Mouse (Mus musculus): ENCODE measurements around the gene Prkar1b. TPM values are rescaled to one million over a fixed set of nuclear protein-coding genes. Genes with fewer than 3 reads are reported as not detected.

The Prkar1b gene
- polyA plus RNA-seq (2014; fragmentation: Nextera tagmentation; extraction: Ambion mirVana), result 5.3 and 8.4 TPM in 2 replicates

DNA sequence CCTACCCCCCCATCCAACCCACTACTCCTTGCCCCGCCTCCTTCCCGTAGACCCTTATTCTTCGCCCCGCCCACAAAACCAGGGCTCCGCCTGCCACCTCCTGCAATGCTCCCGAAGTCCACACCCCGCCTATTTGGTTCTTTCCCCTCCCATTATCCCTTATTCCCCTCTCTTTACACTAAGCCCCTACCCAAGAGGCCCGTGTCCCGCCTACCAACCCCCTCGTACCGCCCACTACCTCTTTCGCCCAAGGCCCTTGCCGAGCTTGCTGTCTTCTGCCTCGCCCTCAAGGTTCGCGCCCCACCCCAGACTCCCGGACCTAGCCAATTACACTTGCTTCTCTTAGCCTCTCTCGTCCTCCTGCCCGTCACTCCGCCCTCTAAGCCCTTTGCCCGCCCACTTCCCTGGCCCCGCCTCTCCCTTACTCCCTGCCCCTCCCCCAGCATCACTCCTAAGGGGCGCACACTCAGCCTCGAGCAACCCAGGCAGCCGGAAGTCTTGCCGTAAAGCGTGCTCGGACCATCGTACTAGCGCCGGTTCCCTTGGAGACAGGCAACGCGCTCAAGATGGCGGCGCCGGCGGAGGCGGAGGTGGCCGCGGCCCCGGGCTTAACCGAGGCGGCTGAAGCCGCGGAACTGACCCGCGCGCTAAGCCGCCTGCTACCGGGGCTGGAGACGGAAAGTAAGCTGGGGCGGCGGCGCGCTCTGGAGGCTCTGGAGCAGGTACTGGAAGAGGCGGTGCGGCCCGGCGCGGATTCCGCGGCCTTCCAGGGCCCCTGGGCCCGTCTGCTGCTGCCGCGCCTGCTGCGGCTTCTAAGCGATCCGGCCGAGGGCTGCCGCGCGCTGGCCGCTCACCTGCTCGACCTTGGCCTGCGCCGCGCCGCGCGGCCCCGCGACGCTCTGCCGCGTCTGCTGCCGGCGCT, at the start of gene Prkar1b, which contains the start of gene Dnaaf5:
TSS of gene Prkar1b (minus strand) at position 321 of the 922 bp plus-strand sequence.
TSS of gene Dnaaf5 (plus strand) at position 543 of the 922 bp plus-strand sequence.
- Histone ChIP-seq H3K4me1 (ENCODE audit: control insufficient read depth, insufficient read depth, low read length) (peaks cover 8% of the 10 kb centered on the region), H3K4me3 (ENCODE audit: low read depth, low read length) (peak within 1 kb of the TSS; percentile 70), H3K36me3 (ENCODE audit: control insufficient read depth, insufficient read depth, low read length) (no peaks in the 10 kb centered on the region; the same call in 1 of the 2 replicates), H3K9me3 (replicated peaks; ENCODE audit: control insufficient read depth, low read length) (no peaks in the 10 kb centered on the region), H3K9ac (ENCODE audit: low read depth, low read length) (peak within 1 kb of the TSS; percentile 69), H3K27ac (ENCODE audit: low read depth, low read length) (peak within 1 kb of the TSS; percentile 57; the same call in 1 of the 2 replicates), H3K27me3 (ENCODE audit: control insufficient read depth, insufficient read depth, low read length) (no peaks in the 10 kb centered on the region), H3K4me2 (peak within 1 kb of the TSS; percentile 65)
- WGBS (ENCODE audit: insufficient replicate concordance), result under 1% methylated on average over 81 of the region's 87 CpGs
- ATAC-seq (replicated peaks; ENCODE audit: insufficient number of reproducible peaks, low FRiP score, low TSS enrichment), result peak; percentile 95

DNA sequence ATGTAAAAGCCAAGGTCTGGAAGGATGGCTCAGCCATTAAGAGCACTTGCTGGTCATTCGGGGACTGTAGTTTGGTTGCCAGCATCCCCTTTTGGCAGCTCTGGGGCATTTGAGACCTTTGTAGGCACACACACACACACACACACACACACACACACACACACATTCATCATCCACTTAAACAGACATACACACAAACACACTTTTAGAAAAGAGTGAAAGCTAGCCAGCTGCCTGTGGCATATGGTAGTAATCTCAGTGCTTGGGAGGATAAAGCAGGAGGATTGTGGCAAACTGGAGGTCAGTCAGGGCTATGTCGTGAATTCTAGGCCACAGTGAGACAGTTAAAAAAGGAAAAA, 49.8 kb upstream of the Prkar1b start:
- Histone ChIP-seq H3K9ac (ENCODE audit: low read depth, low read length) (peak overlapping the region; percentile 76), H3K36me3 (ENCODE audit: control insufficient read depth, insufficient read depth, low read length) (no peaks in the 10 kb centered on the region), H3K9me3 (replicated peaks; ENCODE audit: control insufficient read depth, low read length) (no peaks in the 10 kb centered on the region), H3K4me1 (ENCODE audit: control insufficient read depth, insufficient read depth, low read length) (peaks cover 13% of the 10 kb centered on the region), H3K27me3 (ENCODE audit: control insufficient read depth, insufficient read depth, low read length) (no peaks in the 10 kb centered on the region), H3K4me3 (ENCODE audit: low read depth, low read length) (peak overlapping the region; percentile 94), H3K27ac (ENCODE audit: low read depth, low read length) (peak overlapping the region; percentile 88), H3K4me2 (peak overlapping the region; percentile 83)
- WGBS (ENCODE audit: insufficient replicate concordance), result 37% methylated on average over 2 of the region's 2 CpGs
- ATAC-seq (replicated peaks; ENCODE audit: insufficient number of reproducible peaks, low FRiP score, low TSS enrichment), result no peak

DNA sequence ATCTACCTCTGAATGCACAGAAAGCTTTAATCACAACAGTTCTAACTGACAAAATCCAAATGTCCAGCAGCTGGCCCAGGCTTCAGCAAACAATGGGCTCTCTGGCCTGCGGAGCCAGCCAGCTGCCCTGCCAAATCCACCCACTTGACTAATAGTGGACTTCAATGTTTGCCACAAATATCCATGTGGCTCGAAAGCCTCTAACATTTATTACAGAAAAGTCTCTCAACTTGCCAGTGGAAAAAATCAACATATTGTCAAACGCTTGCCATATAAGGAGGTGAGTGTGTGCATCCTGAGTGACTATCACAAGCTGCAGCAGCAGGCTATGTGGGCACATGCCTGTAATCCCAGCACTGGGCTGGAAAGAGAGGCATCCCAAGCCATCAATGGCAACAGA, 49.0 kb upstream of the Prkar1b start:
- no peaks in the 10 kb centered on the region for H3K9me3 ChIP-seq (replicated peaks; ENCODE audit: control insufficient read depth, low read length)
- H3K4me3 ChIP-seq (ENCODE audit: low read depth, low read length), result no peak overlapping the region
- H3K4me2 ChIP-seq, result no peak overlapping the region
- peaks cover 13% of the 10 kb centered on the region for H3K4me1 ChIP-seq (ENCODE audit: control insufficient read depth, insufficient read depth, low read length)
- ATAC-seq (replicated peaks; ENCODE audit: insufficient number of reproducible peaks, low FRiP score, low TSS enrichment), result no peak
- H3K9ac ChIP-seq (ENCODE audit: low read depth, low read length), result no peak overlapping the region
- 0 out of 2 replicates have a peak overlapping the region, but pooled peaks have one; percentile 10 for H3K27ac ChIP-seq (ENCODE audit: low read depth, low read length)
- 83% methylated on average over 3 of the region's 3 CpGs for WGBS (ENCODE audit: insufficient replicate concordance)
- H3K36me3 ChIP-seq (ENCODE audit: control insufficient read depth, insufficient read depth, low read length), result no peaks in the 10 kb centered on the region
- H3K27me3 ChIP-seq (ENCODE audit: control insufficient read depth, insufficient read depth, low read length), result no peaks in the 10 kb centered on the region

DNA sequence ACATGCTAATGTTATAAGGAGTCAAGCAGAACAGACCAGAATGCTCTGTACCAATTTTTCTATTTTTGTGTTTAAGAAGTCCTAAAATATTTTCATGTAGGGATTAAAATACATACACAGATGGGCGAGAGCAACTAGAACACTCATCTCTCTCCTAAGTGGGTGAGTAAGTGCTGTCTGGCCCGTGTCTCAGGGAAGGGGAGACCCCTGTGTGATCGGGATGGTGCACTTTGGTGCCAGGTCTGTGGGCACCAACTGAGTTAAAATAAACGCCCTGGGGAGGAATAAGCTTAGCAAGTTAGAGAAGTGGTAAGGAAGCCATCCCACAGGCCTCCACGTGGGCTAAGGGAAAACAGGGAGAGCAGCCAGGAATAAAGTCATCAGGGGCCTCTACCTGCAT, 41.2 kb upstream of the Prkar1b start:
- Histone ChIP-seq H3K9me3 (replicated peaks; ENCODE audit: control insufficient read depth, low read length) (no peaks in the 10 kb centered on the region), H3K4me3 (ENCODE audit: low read depth, low read length) (no peak overlapping the region), H3K36me3 (ENCODE audit: control insufficient read depth, insufficient read depth, low read length) (peaks cover 6% of the 10 kb centered on the region), H3K27ac (ENCODE audit: low read depth, low read length) (no peak overlapping the region), H3K27me3 (ENCODE audit: control insufficient read depth, insufficient read depth, low read length) (no peaks in the 10 kb centered on the region), H3K9ac (ENCODE audit: low read depth, low read length) (no peak overlapping the region), H3K4me1 (ENCODE audit: control insufficient read depth, insufficient read depth, low read length) (no peaks in the 10 kb centered on the region), H3K4me2 (no peak overlapping the region)
- no peak for ATAC-seq (replicated peaks; ENCODE audit: insufficient number of reproducible peaks, low FRiP score, low TSS enrichment)
- WGBS (ENCODE audit: insufficient replicate concordance), result 71% methylated on average over 5 of the region's 5 CpGs

DNA sequence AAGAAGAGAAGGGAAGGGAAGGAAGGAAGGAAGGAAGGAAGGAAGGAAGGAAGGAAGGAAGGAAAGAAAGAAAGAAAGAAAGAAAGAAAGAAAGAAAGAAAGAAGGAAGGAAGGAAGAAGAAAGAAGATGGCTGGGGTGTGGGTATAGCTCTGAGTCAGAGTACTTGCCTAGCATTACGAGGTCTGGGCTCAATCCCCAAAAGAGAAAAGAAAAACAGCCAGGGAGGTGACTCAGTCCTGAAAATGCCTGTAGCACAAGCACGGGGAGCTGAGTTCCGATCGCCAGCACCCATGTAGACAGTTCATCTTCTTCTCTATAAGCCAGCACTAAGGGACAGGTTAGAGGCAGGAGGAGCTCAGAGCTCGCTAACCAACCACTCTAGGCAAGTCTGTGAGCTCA, 39.9 kb upstream of the Prkar1b start:
- H3K4me2 ChIP-seq, result no peak overlapping the region
- no peak overlapping the region for H3K4me3 ChIP-seq (ENCODE audit: low read depth, low read length)
- H3K36me3 ChIP-seq (ENCODE audit: control insufficient read depth, insufficient read depth, low read length), result peaks cover 7% of the 10 kb centered on the region
- no peaks in the 10 kb centered on the region for H3K9me3 ChIP-seq (replicated peaks; ENCODE audit: control insufficient read depth, low read length)
- 92% methylated on average over 5 of the region's 5 CpGs for WGBS (ENCODE audit: insufficient replicate concordance)
- ATAC-seq (replicated peaks; ENCODE audit: insufficient number of reproducible peaks, low FRiP score, low TSS enrichment), result no peak
- no peak overlapping the region for H3K27ac ChIP-seq (ENCODE audit: low read depth, low read length)
- no peak overlapping the region for H3K9ac ChIP-seq (ENCODE audit: low read depth, low read length)
- H3K4me1 ChIP-seq (ENCODE audit: control insufficient read depth, insufficient read depth, low read length), result no peaks in the 10 kb centered on the region
- H3K27me3 ChIP-seq (ENCODE audit: control insufficient read depth, insufficient read depth, low read length), result no peaks in the 10 kb centered on the region

DNA sequence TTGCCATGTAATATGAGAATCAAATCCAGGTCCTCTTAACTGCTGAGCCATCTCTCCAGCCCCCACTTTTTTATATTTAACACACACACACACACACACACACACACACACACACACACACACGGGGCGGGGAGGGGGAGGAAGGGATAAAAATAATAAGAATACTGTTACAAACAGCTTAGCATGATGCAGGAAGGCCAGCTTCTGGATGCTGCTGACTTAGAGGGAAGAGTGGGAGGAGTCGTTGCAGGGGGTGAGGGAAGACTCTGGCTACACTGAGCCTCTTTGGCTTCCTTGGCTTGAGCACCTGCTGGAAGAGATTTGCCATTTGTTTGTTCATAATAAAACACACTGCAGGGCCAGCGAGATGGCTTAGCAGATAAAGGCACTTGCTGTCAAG, 35.1 kb upstream of the Prkar1b start:
- Histone ChIP-seq H3K4me3 (ENCODE audit: low read depth, low read length) (no peak overlapping the region), H3K9me3 (replicated peaks; ENCODE audit: control insufficient read depth, low read length) (no peaks in the 10 kb centered on the region), H3K4me1 (ENCODE audit: control insufficient read depth, insufficient read depth, low read length) (no peaks in the 10 kb centered on the region), H3K4me2 (no peak overlapping the region), H3K9ac (ENCODE audit: low read depth, low read length) (no peak overlapping the region), H3K36me3 (ENCODE audit: control insufficient read depth, insufficient read depth, low read length) (peaks cover 19% of the 10 kb centered on the region), H3K27ac (ENCODE audit: low read depth, low read length) (no peak overlapping the region), H3K27me3 (ENCODE audit: control insufficient read depth, insufficient read depth, low read length) (no peaks in the 10 kb centered on the region)
- no peak for ATAC-seq (replicated peaks; ENCODE audit: insufficient number of reproducible peaks, low FRiP score, low TSS enrichment)
- WGBS (ENCODE audit: insufficient replicate concordance), result 95% methylated on average over 3 of the region's 4 CpGs

DNA sequence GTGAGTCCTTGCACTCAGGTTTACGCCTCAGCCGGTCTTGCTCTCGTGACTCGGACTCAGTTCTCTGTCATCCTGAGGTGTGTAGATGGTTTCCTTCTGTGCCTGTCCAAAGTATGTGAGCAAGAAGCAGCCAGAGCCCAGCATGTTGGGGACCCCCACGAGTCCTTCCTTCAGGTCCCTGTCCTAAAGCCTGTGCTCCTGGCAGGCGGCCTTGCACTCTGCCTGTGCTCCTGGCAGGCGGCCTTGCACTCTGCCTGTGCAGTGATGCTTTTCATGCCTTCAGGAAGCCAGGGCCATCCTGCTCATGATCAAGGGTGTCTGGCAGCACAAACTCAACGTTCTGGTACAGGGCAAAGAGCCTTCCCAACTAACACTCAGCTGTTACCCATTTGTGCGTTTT, 33.8 kb upstream of the Prkar1b start:
- peaks cover 22% of the 10 kb centered on the region for H3K36me3 ChIP-seq (ENCODE audit: control insufficient read depth, insufficient read depth, low read length)
- ATAC-seq (replicated peaks; ENCODE audit: insufficient number of reproducible peaks, low FRiP score, low TSS enrichment), result no peak
- 89% methylated on average over 9 of the region's 9 CpGs for WGBS (ENCODE audit: insufficient replicate concordance)
- H3K4me2 ChIP-seq, result no peak overlapping the region
- no peak overlapping the region for H3K27ac ChIP-seq (ENCODE audit: low read depth, low read length)
- H3K4me3 ChIP-seq (ENCODE audit: low read depth, low read length), result no peak overlapping the region
- H3K9me3 ChIP-seq (replicated peaks; ENCODE audit: control insufficient read depth, low read length), result no peaks in the 10 kb centered on the region
- H3K4me1 ChIP-seq (ENCODE audit: control insufficient read depth, insufficient read depth, low read length), result no peaks in the 10 kb centered on the region
- H3K9ac ChIP-seq (ENCODE audit: low read depth, low read length), result no peak overlapping the region
- H3K27me3 ChIP-seq (ENCODE audit: control insufficient read depth, insufficient read depth, low read length), result no peaks in the 10 kb centered on the region

DNA sequence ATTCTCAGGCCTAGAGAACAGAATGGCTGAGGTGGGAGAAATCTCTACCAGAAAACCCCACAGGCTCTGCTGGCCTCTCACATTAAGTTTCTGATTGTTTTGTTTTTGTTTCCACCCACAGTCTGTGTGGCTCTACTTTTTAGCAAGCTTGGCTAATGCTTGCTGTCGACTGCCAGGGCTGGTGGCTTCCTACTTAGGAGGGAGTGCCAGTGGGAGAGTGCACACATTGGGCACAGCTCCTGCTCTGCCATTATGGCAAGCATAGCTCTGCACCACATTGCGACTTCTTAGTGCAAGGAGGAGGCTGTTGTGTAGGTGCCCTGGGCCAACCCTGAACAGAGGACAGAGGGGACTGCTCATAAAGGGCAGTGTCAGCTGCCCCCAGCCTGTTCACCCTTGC, 33.3 kb upstream of the Prkar1b start:
- H3K36me3 ChIP-seq (ENCODE audit: control insufficient read depth, insufficient read depth, low read length), result peaks cover 22% of the 10 kb centered on the region
- no peak overlapping the region for H3K9ac ChIP-seq (ENCODE audit: low read depth, low read length)
- no peak overlapping the region for H3K27ac ChIP-seq (ENCODE audit: low read depth, low read length)
- no peak overlapping the region for H3K4me3 ChIP-seq (ENCODE audit: low read depth, low read length)
- no peak for ATAC-seq (replicated peaks; ENCODE audit: insufficient number of reproducible peaks, low FRiP score, low TSS enrichment)
- WGBS (ENCODE audit: insufficient replicate concordance), result 73% methylated on average over 2 of the region's 2 CpGs
- no peaks in the 10 kb centered on the region for H3K27me3 ChIP-seq (ENCODE audit: control insufficient read depth, insufficient read depth, low read length)
- H3K4me1 ChIP-seq (ENCODE audit: control insufficient read depth, insufficient read depth, low read length), result no peaks in the 10 kb centered on the region
- no peaks in the 10 kb centered on the region for H3K9me3 ChIP-seq (replicated peaks; ENCODE audit: control insufficient read depth, low read length)
- H3K4me2 ChIP-seq, result no peak overlapping the region

Measured in heart, embryonic 11.5 days (tissue).